Mouse (Mus musculus): Measurements from ENCODE around the gene Defb25. TPM values are rescaled to one million over a fixed set of nuclear protein-coding genes. Genes with fewer than 3 reads are reported as not detected.

Gene Defb25
- polyA plus RNA-seq, 1 experiment from 2014 or later: 4.9 TPM

DNA sequence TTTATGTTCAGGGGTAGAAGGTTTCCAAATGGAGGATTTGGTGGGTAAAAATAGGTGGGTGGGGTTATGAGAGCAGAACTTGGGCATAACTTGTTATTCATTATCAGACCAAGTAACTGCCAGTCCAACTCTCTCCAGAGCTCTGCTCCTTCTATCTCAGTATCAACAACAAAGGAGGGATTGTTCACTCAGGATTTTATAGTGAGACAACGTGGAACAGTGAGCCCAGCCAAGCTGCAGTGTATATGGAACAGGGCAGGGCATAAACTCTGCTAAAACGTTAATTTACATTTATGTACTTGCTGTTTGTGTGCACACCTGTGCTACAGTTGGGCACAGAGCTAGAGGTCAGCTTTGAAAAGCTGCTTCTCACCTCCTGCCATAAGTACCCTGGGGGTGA lies 34.4 kb downstream of the Defb25 start:
- TF ChIP-seq EP300 (IDR thresholded peaks at IDR 0.05) (no peak), CTCF (IDR thresholded peaks at IDR 0.05) (no peak)
- Histone ChIP-seq H3K4me2 (replicated peaks; ENCODE audit: low read depth, low read length) (no peak overlapping the region), H3K9me3 (ENCODE audit: low read length) (no peaks in the 10 kb centered on the region), H3K36me3 (ENCODE audit: insufficient read depth, low read length) (no peaks in the 10 kb centered on the region), H3K27me3 (replicated peaks; ENCODE audit: insufficient read depth, low read length) (no peaks in the 10 kb centered on the region), H3K4me1 (ENCODE audit: insufficient read depth, low read depth, low read length) (no peaks in the 10 kb centered on the region), H3K27ac (ENCODE audit: low read length) (no peak overlapping the region), H3K4me3 (ENCODE audit: low read depth, low read length) (no peak overlapping the region), H3K9ac (replicated peaks; ENCODE audit: low read depth) (no peak overlapping the region)
- DNase-seq (ENCODE audit: low spot score) (no peak), ATAC-seq (no peak)
- 26% methylated on average over 2 of the region's 2 CpGs for WGBS

DNA sequence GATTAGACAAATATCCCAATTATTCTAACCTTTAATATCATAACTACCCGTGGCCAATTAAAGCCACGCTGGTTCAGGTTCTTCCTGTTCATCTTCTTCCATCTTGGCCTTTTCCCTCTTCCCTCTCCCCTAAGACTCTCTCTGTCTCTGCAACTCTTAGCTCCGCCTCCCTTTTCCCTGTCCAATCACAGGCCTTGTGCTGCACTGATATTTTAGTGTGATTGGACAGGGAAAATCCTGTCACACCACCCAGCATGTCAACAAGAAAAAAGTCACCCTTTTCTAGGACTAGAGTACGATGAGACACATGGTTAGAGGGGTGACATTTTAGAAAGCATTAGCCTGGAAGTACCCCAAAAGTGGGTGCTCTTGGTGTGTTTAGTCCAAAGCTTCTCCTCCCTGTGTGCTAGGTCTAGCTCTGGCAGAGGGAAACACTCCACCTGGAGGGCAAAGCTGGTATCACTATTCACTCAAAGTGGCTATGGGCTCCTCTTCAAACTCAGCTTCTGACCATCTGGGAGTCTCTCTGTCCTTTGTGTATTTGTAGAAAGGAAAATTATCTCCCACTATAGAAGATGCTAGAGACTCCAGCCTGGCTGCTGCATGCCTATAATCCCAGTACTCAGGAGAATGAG lies 35.8 kb downstream of the Defb25 start:
- Histone ChIP-seq H3K9ac (replicated peaks; ENCODE audit: low read depth) (no peak overlapping the region), H3K9me3 (ENCODE audit: low read length) (no peaks in the 10 kb centered on the region), H3K36me3 (ENCODE audit: insufficient read depth, low read length) (no peaks in the 10 kb centered on the region), H3K27me3 (replicated peaks; ENCODE audit: insufficient read depth, low read length) (no peaks in the 10 kb centered on the region), H3K4me2 (replicated peaks; ENCODE audit: low read depth, low read length) (no peak overlapping the region), H3K4me3 (ENCODE audit: low read depth, low read length) (no peak overlapping the region), H3K4me1 (ENCODE audit: insufficient read depth, low read depth, low read length) (no peaks in the 10 kb centered on the region), H3K27ac (ENCODE audit: low read length) (no peak overlapping the region)
- DNase-seq (ENCODE audit: low spot score): no peak
- no peak for ATAC-seq
- WGBS: 74% methylated on average over 4 of the region's 4 CpGs
- TF ChIP-seq EP300 (IDR thresholded peaks at IDR 0.05): no peak
- TF ChIP-seq CTCF (IDR thresholded peaks at IDR 0.05): peak; percentile 58

DNA sequence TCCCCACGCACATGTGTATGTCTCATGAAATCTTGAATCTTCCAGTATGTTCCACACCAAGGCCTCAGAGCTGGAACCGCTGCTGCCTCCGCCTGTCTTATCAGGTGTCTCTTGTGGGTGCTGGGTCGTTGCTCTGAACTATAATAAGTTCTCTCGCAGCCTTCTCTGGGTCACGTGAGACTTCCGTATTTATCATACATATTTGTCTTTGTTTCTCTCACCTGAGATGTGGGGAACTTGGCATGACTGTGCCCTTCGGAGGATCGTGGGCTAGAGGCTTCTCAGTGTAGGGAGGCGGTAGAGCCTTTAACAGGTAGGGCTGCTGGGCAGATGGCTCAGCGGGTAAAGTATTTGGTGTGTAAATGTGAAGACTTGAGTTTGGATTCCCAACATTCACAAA lies 42.2 kb downstream of the Defb25 start:
- Histone ChIP-seq H3K27ac (ENCODE audit: low read length) (no peak overlapping the region), H3K4me3 (ENCODE audit: low read depth, low read length) (no peak overlapping the region), H3K9me3 (ENCODE audit: low read length) (no peaks in the 10 kb centered on the region)

DNA sequence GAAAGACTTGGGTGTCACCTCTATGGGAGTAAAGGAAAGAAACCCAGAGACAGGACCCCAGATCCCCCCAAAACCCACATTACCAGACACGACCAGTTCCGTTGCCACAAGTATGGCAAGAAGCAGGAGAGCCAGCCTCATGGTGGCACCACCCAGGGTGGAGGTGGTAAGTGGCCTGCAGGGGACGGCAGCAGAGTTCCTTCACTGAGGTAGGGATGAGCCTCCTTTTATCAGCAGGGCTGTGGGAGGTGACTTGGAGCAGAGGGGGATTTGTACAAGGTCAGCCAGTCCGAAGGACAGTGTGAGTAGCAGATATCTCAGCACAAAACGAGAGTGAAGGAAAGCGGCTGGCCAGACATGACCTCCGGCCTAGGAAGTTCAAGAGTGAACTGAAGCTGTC lies 42.7 kb downstream of the Defb25 start, which contains the start of gene Defb19:
Defb19 (minus strand) TSS at position 206 of the 400 bp plus-strand sequence.
- Histone ChIP-seq H3K36me3 (ENCODE audit: insufficient read depth, low read length) (no peaks in the 10 kb centered on the region), H3K4me1 (ENCODE audit: insufficient read depth, low read depth, low read length) (no peaks in the 10 kb centered on the region), H3K9me3 (ENCODE audit: low read length) (no peaks in the 10 kb centered on the region), H3K9ac (replicated peaks; ENCODE audit: low read depth) (no peak within 1 kb of the TSS), H3K27ac (ENCODE audit: low read length) (no peak within 1 kb of the TSS), H3K4me3 (ENCODE audit: low read depth, low read length) (no peak within 1 kb of the TSS), H3K27me3 (replicated peaks; ENCODE audit: insufficient read depth, low read length) (no peaks in the 10 kb centered on the region), H3K4me2 (replicated peaks; ENCODE audit: low read depth, low read length) (no peak within 1 kb of the TSS)
- DNase-seq (ENCODE audit: low spot score) (no peak), ATAC-seq (no peak)
- TF ChIP-seq CTCF (IDR thresholded peaks at IDR 0.05): no peak
- no peak for TF ChIP-seq EP300 (IDR thresholded peaks at IDR 0.05)
- 58% methylated on average over 7 of the region's 7 CpGs for WGBS

More for the DNA sequence above, 42.2 kb downstream of the Defb25 start:
- Histone ChIP-seq H3K4me2 (replicated peaks; ENCODE audit: low read depth, low read length) (no peak overlapping the region), H3K36me3 (ENCODE audit: insufficient read depth, low read length) (no peaks in the 10 kb centered on the region), H3K4me1 (ENCODE audit: insufficient read depth, low read depth, low read length) (no peaks in the 10 kb centered on the region), H3K27me3 (replicated peaks; ENCODE audit: insufficient read depth, low read length) (no peaks in the 10 kb centered on the region), H3K9ac (replicated peaks; ENCODE audit: low read depth) (no peak overlapping the region)
- DNase-seq (ENCODE audit: low spot score) (no peak), ATAC-seq (no peak)
- TF ChIP-seq CTCF (IDR thresholded peaks at IDR 0.05) (no peak), EP300 (IDR thresholded peaks at IDR 0.05) (no peak)
- WGBS: 72% methylated on average over 11 of the region's 11 CpGs

DNA sequence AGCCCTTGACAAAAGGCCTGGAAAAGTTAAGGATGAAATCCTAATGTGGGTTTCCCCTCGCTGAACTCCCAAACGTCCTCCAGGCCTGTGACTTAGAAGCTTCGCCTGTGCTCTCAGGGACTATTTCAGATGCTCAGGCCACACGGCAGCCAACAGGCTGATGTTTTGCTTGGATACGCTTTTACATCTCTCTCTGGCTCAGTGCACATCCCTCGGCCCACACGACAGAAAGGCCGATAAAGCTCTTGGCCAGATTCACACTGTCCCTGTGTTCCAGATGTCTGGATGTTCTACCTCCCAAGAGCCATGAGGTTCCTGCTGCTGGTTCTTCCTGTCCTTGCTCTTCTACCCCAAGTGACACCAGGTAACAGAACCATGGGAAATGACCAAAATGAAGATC lies 49.4 kb downstream of the Defb25 start:
- ATAC-seq (no peak), DNase-seq (ENCODE audit: low spot score) (no peak)
- no peaks in the 10 kb centered on the region for H3K27me3 ChIP-seq (replicated peaks; ENCODE audit: insufficient read depth, low read length)
- H3K4me2 ChIP-seq (replicated peaks; ENCODE audit: low read depth, low read length): no peak overlapping the region
- H3K4me3 ChIP-seq (ENCODE audit: low read depth, low read length): no peak overlapping the region
- H3K36me3 ChIP-seq (ENCODE audit: insufficient read depth, low read length): no peaks in the 10 kb centered on the region
- TF ChIP-seq EP300 (IDR thresholded peaks at IDR 0.05) (no peak), CTCF (IDR thresholded peaks at IDR 0.05) (no peak)
- no peak overlapping the region for H3K9ac ChIP-seq (replicated peaks; ENCODE audit: low read depth)
- no peak overlapping the region for H3K27ac ChIP-seq (ENCODE audit: low read length)
- no peaks in the 10 kb centered on the region for H3K4me1 ChIP-seq (ENCODE audit: insufficient read depth, low read depth, low read length)
- 85% methylated on average over 8 of the region's 8 CpGs for WGBS
- no peaks in the 10 kb centered on the region for H3K9me3 ChIP-seq (ENCODE audit: low read length)

Other genes starting within 250 kb of the Defb25 start
- gene Nrsn2, start 246.4 kb downstream of the Defb25 start, polyA plus RNA-seq (2015; fragmentation: Nextera tagmentation; extraction: Ambion mirVana): not detected in 2 replicates
- gene Sox12, start 225.0 kb downstream of the Defb25 start, polyA plus RNA-seq (2015; fragmentation: Nextera tagmentation; extraction: Ambion mirVana): 3.5 and 3.9 TPM in 2 replicates
- 17.3 TPM in 2 replicates for gene Zcchc3, start 208.0 kb downstream of the Defb25 start, polyA plus RNA-seq (2015; fragmentation: Nextera tagmentation; extraction: Ambion mirVana)
- gene 6820408C15Rik, start 207.5 kb downstream of the Defb25 start, polyA plus RNA-seq (2015; fragmentation: Nextera tagmentation; extraction: Ambion mirVana): 10.7 and 14.6 TPM in 2 replicates
- gene Defb23, start 158.4 kb downstream of the Defb25 start, polyA plus RNA-seq (2015; fragmentation: Nextera tagmentation; extraction: Ambion mirVana): not detected in 2 replicates
- gene Defb20, start 146.0 kb downstream of the Defb25 start, polyA plus RNA-seq (2015; fragmentation: Nextera tagmentation; extraction: Ambion mirVana): not detected in 2 replicates
- not detected in 2 replicates for gene Defb22, start 132.9 kb downstream of the Defb25 start, polyA plus RNA-seq (2015; fragmentation: Nextera tagmentation; extraction: Ambion mirVana)
- gene Defb26, start 111.4 kb downstream of the Defb25 start, polyA plus RNA-seq (2015; fragmentation: Nextera tagmentation; extraction: Ambion mirVana): not detected in 2 replicates
- not detected in 2 replicates for gene Defb28, start 104.8 kb downstream of the Defb25 start, polyA plus RNA-seq (2015; fragmentation: Nextera tagmentation; extraction: Ambion mirVana)
- gene Defb29, start 83.0 kb downstream of the Defb25 start, polyA plus RNA-seq (2015; fragmentation: Nextera tagmentation; extraction: Ambion mirVana): not detected in 2 replicates
- gene Gm17416, start 53.7 kb downstream of the Defb25 start, polyA plus RNA-seq (2015; fragmentation: Nextera tagmentation; extraction: Ambion mirVana): not detected in 2 replicates
- gene Defb21, start 50.3 kb downstream of the Defb25 start, polyA plus RNA-seq (2015; fragmentation: Nextera tagmentation; extraction: Ambion mirVana): not detected in 2 replicates
- 0.36 TPM in 1 of 2 replicates, not detected in the other for gene Defb19, start 42.7 kb downstream of the Defb25 start, polyA plus RNA-seq (2015; fragmentation: Nextera tagmentation; extraction: Ambion mirVana)
- not detected in 2 replicates for gene Defb45, start 23.7 kb downstream of the Defb25 start, polyA plus RNA-seq (2015; fragmentation: Nextera tagmentation; extraction: Ambion mirVana)
- gene Defb36, start 18.7 kb downstream of the Defb25 start, polyA plus RNA-seq (2015; fragmentation: Nextera tagmentation; extraction: Ambion mirVana): not detected in 2 replicates
- gene Rem1, start 3.9 kb upstream of the Defb25 start, polyA plus RNA-seq (2015; fragmentation: Nextera tagmentation; extraction: Ambion mirVana): 32.2 and 34.0 TPM in 2 replicates
- 110 and 127 TPM in 2 replicates for gene H13, start 46.4 kb upstream of the Defb25 start, polyA plus RNA-seq (2015; fragmentation: Nextera tagmentation; extraction: Ambion mirVana)
- gene Mcts2, start 64.0 kb upstream of the Defb25 start, polyA plus RNA-seq (2015; fragmentation: Nextera tagmentation; extraction: Ambion mirVana): 19.4 and 20.8 TPM in 2 replicates
- 214 and 218 TPM in 2 replicates for gene Id1, start 113.2 kb upstream of the Defb25 start, polyA plus RNA-seq (2015; fragmentation: Nextera tagmentation; extraction: Ambion mirVana)
- 204 and 228 TPM in 2 replicates for gene Cox4i2, start 131.1 kb upstream of the Defb25 start, polyA plus RNA-seq (2015; fragmentation: Nextera tagmentation; extraction: Ambion mirVana)
- 100 and 103 TPM in 2 replicates for gene Bcl2l1, start 208.7 kb upstream of the Defb25 start, polyA plus RNA-seq (2015; fragmentation: Nextera tagmentation; extraction: Ambion mirVana)
- gene Tpx2, start 224.9 kb upstream of the Defb25 start, polyA plus RNA-seq (2015; fragmentation: Nextera tagmentation; extraction: Ambion mirVana): 3.1 and 5.7 TPM in 2 replicates

All from lung, postnatal 0 days (tissue).